Mouse (Mus musculus) CH12.LX (cell line): ENCODE results near the gene Aig1. TPM values are rescaled to one million over a fixed set of nuclear protein-coding genes. Genes with fewer than 3 reads are reported as not detected.

Source experiments
- DNase-seq: peaks from one replicate; pipeline ENCODE4 v3.0.0-alpha.2; 2013; ENCODE audit errors: extremely low read depth
- H3K27ac ChIP-seq: 2 replicates; pipeline ENCODE4 v1.5.1; 2012; ENCODE audit warnings: low read depth, mild to moderate bottlenecking, control low read depth, moderate library complexity; ENCODE audit not compliant: insufficient read depth
- H3K27me3 ChIP-seq: replicated peaks from 2 replicates; pipeline ENCODE3; 2012; ENCODE audit warnings: inconsistent platforms
- H3K36me3 ChIP-seq, 2 experiments: replicated peaks in 1 of 2; 2 replicates each; pipeline versions ENCODE3 to v1.6.1; 2012; ENCODE audit warnings: inconsistent platforms in 1 of 2, low read length in 1 of 2, mild to moderate bottlenecking in 1 of 2, mixed read lengths in 1 of 2, moderate library complexity in 1 of 2; ENCODE audit not compliant: control insufficient read depth in 1 of 2, insufficient read depth in 1 of 2
- H3K4me1 ChIP-seq, 2 experiments: 2 replicates each; pipeline ENCODE4 v1.6.1; 2012; ENCODE audit warnings: inconsistent platforms in 1 of 2, moderate library complexity in 1 of 2; ENCODE audit not compliant: insufficient read depth in 2 of 2, control insufficient read depth in 1 of 2
- H3K4me2 ChIP-seq: 2 replicates; pipeline ENCODE4 v1.6.1; 2012; ENCODE audit warnings: low read depth, mild to moderate bottlenecking, control low read depth; ENCODE audit not compliant: poor library complexity, insufficient read depth, severe bottlenecking
- H3K4me3 ChIP-seq, 3 experiments: fragments of 150-350 bp in 1 of 3; sonication (generic) in 1 of 3; replicated peaks in 1 of 3; 2 replicates each; pipeline versions ENCODE3 to v1.5.1; 2011 to 2012; ENCODE audit warnings: low read depth in 2 of 3, low read length in 2 of 3, mild to moderate bottlenecking in 2 of 3, moderate library complexity in 2 of 3, control low read depth in 1 of 3, improper control_type of control experiment in 1 of 3, inconsistent platforms in 1 of 3, mixed read lengths in 1 of 3; ENCODE audit not compliant: poor library complexity in 1 of 3
- H3K79me2 ChIP-seq: replicated peaks from 2 replicates; pipeline ENCODE4 v1.6.1; 2012; ENCODE audit warnings: mild to moderate bottlenecking, moderate library complexity; ENCODE audit not compliant: control insufficient read depth, poor library complexity, insufficient read depth, severe bottlenecking; ENCODE audit errors: extremely low read depth
- H3K9ac ChIP-seq: 2 replicates; pipeline ENCODE4 v1.6.1; 2012; ENCODE audit warnings: low read depth, mild to moderate bottlenecking, control low read depth, moderate library complexity; ENCODE audit not compliant: insufficient read depth
- H3K9me3 ChIP-seq: replicated peaks from 2 replicates; pipeline ENCODE3; 2012; ENCODE audit warnings: low read length, inconsistent platforms, mixed read lengths
- CHD1 ChIP-seq: IDR thresholded peaks from 2 replicates; pipeline ENCODE4 v1.6.1; 2012; ENCODE audit warnings: low read depth, low read length, improper control_type of control experiment, inconsistent platforms
- CHD2 ChIP-seq: IDR thresholded peaks from 2 replicates; pipeline ENCODE4 v1.6.1; 2011; ENCODE audit warnings: low read length, improper control_type of control experiment
- CTCF ChIP-seq, 2 experiments: IDR thresholded peaks in 1 of 2; conservative IDR thresholded peaks in 1 of 2; 2 replicates each; pipeline ENCODE4 v1.5.1; 2011 to 2012; ENCODE audit warnings: low read depth in 2 of 2, low read length in 2 of 2, improper control_type of control experiment in 1 of 2, inconsistent platforms in 1 of 2, mild to moderate bottlenecking in 1 of 2, moderate library complexity in 1 of 2
- ETS1 ChIP-seq: conservative IDR thresholded peaks from 2 replicates; pipeline ENCODE4 v1.6.1; 2012; ENCODE audit warnings: low read depth, mild to moderate bottlenecking, inconsistent platforms, low read length, improper control_type of control experiment, moderate library complexity
- GABPA ChIP-seq: IDR thresholded peaks from 2 replicates; pipeline ENCODE4 v1.6.1; 2012; ENCODE audit warnings: low read depth, low read length, improper control_type of control experiment, inconsistent platforms; ENCODE audit not compliant: insufficient replicate concordance
- IRF4 ChIP-seq: IDR thresholded peaks from 2 replicates; pipeline ENCODE4 v1.6.1; 2014; ENCODE audit warnings: low read depth, mild to moderate bottlenecking, inconsistent platforms, low read length, improper control_type of control experiment
- JUN ChIP-seq: IDR thresholded peaks from 2 replicates; pipeline ENCODE4 v1.6.1; 2011; ENCODE audit warnings: low read depth, mild to moderate bottlenecking, low read length, improper control_type of control experiment, moderate library complexity; ENCODE audit not compliant: insufficient read depth
- JUND ChIP-seq: conservative IDR thresholded peaks from 2 replicates; pipeline ENCODE4 v1.6.1; 2011; ENCODE audit warnings: low read depth, low read length, improper control_type of control experiment
- MAFK ChIP-seq: IDR thresholded peaks from 2 replicates; pipeline ENCODE4 v1.6.1; 2011; ENCODE audit warnings: low read length, improper control_type of control experiment; ENCODE audit not compliant: insufficient replicate concordance
- MAX ChIP-seq: IDR thresholded peaks from 2 replicates; pipeline ENCODE4 v1.6.1; 2011; ENCODE audit warnings: low read length, improper control_type of control experiment
- POLR2AphosphoS2 ChIP-seq: IDR thresholded peaks from 2 replicates; pipeline ENCODE4 v1.6.1; 2011; ENCODE audit warnings: low read depth, low read length, improper control_type of control experiment
- SIN3A ChIP-seq: IDR thresholded peaks from 2 replicates; pipeline ENCODE4 v1.6.1; 2012; ENCODE audit warnings: low read length, improper control_type of control experiment, inconsistent platforms
- SMC3 ChIP-seq: IDR thresholded peaks from 2 replicates; pipeline ENCODE4 v1.6.1; 2011; ENCODE audit warnings: low read depth, low read length, improper control_type of control experiment
- TBP ChIP-seq: conservative IDR thresholded peaks from 2 replicates; pipeline ENCODE4 v1.6.1; 2011; ENCODE audit warnings: low read depth, low read length, improper control_type of control experiment
- USF1 ChIP-seq: IDR thresholded peaks from 2 replicates; pipeline ENCODE4 v1.6.1; 2014; ENCODE audit warnings: low read depth, mild to moderate bottlenecking, inconsistent platforms, low read length, improper control_type of control experiment
- USF2 ChIP-seq: conservative IDR thresholded peaks from 2 replicates; pipeline ENCODE4 v1.6.1; 2011; ENCODE audit warnings: low read depth, low read length, improper control_type of control experiment
- ZKSCAN1 ChIP-seq: IDR thresholded peaks from 2 replicates; pipeline ENCODE4 v1.6.1; 2012; ENCODE audit warnings: low read depth, inconsistent platforms, low read length, improper control_type of control experiment, borderline replicate concordance
- ZMIZ1 ChIP-seq: IDR thresholded peaks from 2 replicates; pipeline ENCODE4 v1.6.1; 2012; ENCODE audit warnings: low read depth, mild to moderate bottlenecking, inconsistent platforms, low read length, improper control_type of control experiment
- dilution Hi-C: fragments of 300-500 bp; cut with MboI; formaldehyde crosslinking; loops from 2 replicates; pipeline ENCODE4 v1.14.3; 2020; ENCODE audit warnings: low sequenced_read_pairs; ENCODE audit not compliant: extremely low pct_unique_long_range_greater_than_20kb, extremely low pct_ligation_motif_present
- in situ Hi-C: fragments of 300-500 bp; cut with MboI; formaldehyde crosslinking; loops from 3 replicates; pipeline ENCODE4 v1.14.3; 2019; ENCODE audit warnings: low sequenced_read_pairs, low pct_ligation_motif_present, low pct_unique_long_range_greater_than_20kb, mixed read lengths
- polyA plus RNA-seq: library from polyadenylated mRNA; unstranded; fragments of >175 nt; gene quantifications from 2 replicates; pipeline ENCODE4 v1.2.1, GENCODE M21; 2012; ENCODE audit warnings: low read depth; ENCODE audit not compliant: insufficient read length
- total RNA-seq, 2 experiments: library from RNA; depleted of rRNA; stranded (reverse); fragments of 300-350 nt in 1 of 2; fragments of >200 nt in 1 of 2; gene quantifications; 2 replicates each; pipeline ENCODE4 v1.2.3; 2012 to 2014

Gene Aig1
- total and polyA plus RNA-seq, 3 experiments: 1.6 to 10.8 (median 2.4) TPM

- TF ChIP-seq CHD2 (0 out of 2 replicates have a peak, but pooled peaks have one; percentile 41), TBP (no peak), CTCF (conservative IDR thresholded peaks at IDR 0.05 in 1 of 2, IDR thresholded peaks at IDR 0.05 in 1 of 2; ENCODE audit: low read depth in 2 of 2, low read length in 2 of 2) (no peak), IRF4 (peak; percentile 88), MAFK (0 out of 2 replicates have a peak, but pooled peaks have one; percentile 18), SMC3 (0 out of 2 replicates have a peak, but pooled peaks have one; percentile 1), SIN3A (peak; percentile 56)
These were observed 36.2 kb downstream of the Aig1 start (continued) for GRCm38 (mm10) chr10:13832546-13833033.

GRCm38 (mm10) chr10:13827150-13827549 lies 41.6 kb downstream of the Aig1 start:
- no peak for DNase-seq
- dilution Hi-C loops (no loop called here), in situ Hi-C loops (no loop called here)
- H3K27ac ChIP-seq: no peak overlapping the region
- peaks cover 1 to 15% of the 10 kb centered on the region in 2 experiments for H3K36me3 ChIP-seq
- H3K9me3 ChIP-seq: no peaks in the 10 kb centered on the region
- no peaks in the 10 kb centered on the region for H3K79me2 ChIP-seq
- H3K27me3 ChIP-seq: no peaks in the 10 kb centered on the region
- TF ChIP-seq ZMIZ1: no peak
- TF ChIP-seq CHD2: no peak
- H3K9ac ChIP-seq: no peak overlapping the region
- H3K4me1 ChIP-seq: peaks cover 0 to 7% of the 10 kb centered on the region in 2 experiments; a peak in 2 of 4 replicates
- no peak overlapping the region for H3K4me2 ChIP-seq
- H3K4me3 ChIP-seq: no peak overlapping the region

- no peak for DNase-seq
- dilution Hi-C loops: no loop called here
These were observed 55.2 kb downstream of the Aig1 start for GRCm38 (mm10) chr10:13813591-13813990.

More at GRCm38 (mm10) chr10:13813591-13813990, 55.2 kb downstream of the Aig1 start:
- Histone ChIP-seq H3K27me3 (no peaks in the 10 kb centered on the region), H3K79me2 (no peaks in the 10 kb centered on the region), H3K9ac (no peak overlapping the region), H3K36me3 (no peaks in the 10 kb centered on the region), H3K9me3 (no peaks in the 10 kb centered on the region), H3K4me2 (no peak overlapping the region), H3K4me1 (no peaks in the 10 kb centered on the region), H3K27ac (no peak overlapping the region), H3K4me3 (no peak overlapping the region)
- in situ Hi-C loops: no loop called here
- no peak for TF ChIP-seq POLR2AphosphoS2
- no peak for TF ChIP-seq MAFK
- no peak for TF ChIP-seq ZKSCAN1
- no peak for TF ChIP-seq JUND
- no peak for TF ChIP-seq MAX
- TF ChIP-seq USF2: no peak
- no peak for TF ChIP-seq GABPA
- TF ChIP-seq ETS1: no peak
- TF ChIP-seq USF1: no peak
- TF ChIP-seq CHD1: no peak
- TF ChIP-seq JUN: no peak
